Mouse (Mus musculus): ENCODE data around the gene Nsd1. TPM values are rescaled to one million over a fixed set of nuclear protein-coding genes. Genes with fewer than 3 reads are reported as not detected.

The Nsd1 gene
- polyA plus RNA-seq, 1 experiment = 9.5 TPM

DNA sequence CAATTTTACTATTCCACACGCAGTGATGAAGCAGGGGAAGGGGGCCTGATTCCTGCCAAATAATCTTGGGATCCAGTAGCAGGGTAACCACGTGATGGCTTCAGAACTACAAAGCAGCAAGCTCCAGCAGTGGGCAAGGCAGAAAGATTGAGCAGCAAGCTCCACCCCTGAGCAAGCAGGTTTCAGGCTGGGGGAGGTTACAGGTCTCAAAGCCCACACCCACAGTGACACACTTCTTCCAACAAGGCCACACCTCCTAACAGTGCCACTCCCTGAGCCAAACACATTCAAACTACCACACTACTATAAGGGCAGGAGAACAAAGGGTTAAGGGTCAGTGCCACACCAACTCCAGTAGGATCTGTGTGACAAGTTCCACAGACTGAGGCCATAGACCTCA, 129.7 kb downstream of the Nsd1 start:
- H3K4me1 ChIP-seq (ENCODE audit: control insufficient read depth, insufficient read depth, low read length) = no peaks in the 10 kb centered on the region
- no peak overlapping the region for H3K4me3 ChIP-seq (ENCODE audit: control insufficient read depth, low read depth, low read length)
- TF ChIP-seq CTCF (IDR thresholded peaks at IDR 0.05; ENCODE audit: control insufficient read depth, insufficient read depth, insufficient replicate concordance, low read depth, low read length) (no peak), POLR2A (IDR thresholded peaks at IDR 0.05; ENCODE audit: control insufficient read depth, low read depth, low read length) (no peak)
- no peaks in the 10 kb centered on the region for H3K27me3 ChIP-seq (ENCODE audit: control insufficient read depth, insufficient read depth, low read length)
- no peak overlapping the region for H3K27ac ChIP-seq (ENCODE audit: control insufficient read depth, insufficient read depth, low read depth, low read length)
- H3K36me3 ChIP-seq (ENCODE audit: control insufficient read depth, insufficient read depth, low read length) = no peaks in the 10 kb centered on the region

DNA sequence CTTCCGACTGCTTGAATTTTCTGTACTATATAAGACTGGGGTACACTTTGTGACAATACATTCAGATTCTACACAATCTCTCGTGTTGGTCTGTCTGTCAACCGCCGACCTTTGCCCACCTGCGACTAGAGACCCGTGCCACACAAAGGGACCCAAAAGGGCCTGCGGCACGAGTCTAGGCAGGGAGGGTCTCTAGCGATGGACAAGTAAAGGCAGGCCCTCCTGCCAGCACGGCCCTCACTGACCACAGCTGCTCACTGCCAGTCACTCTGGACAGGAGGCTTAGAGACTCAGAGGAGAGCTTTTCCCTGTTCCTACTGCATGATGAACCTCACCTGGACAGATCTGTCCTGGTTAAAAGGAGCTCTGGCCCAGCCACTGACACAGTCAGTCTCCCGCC, 132.9 kb downstream of the Nsd1 start:
- TF ChIP-seq POLR2A (IDR thresholded peaks at IDR 0.05; ENCODE audit: control insufficient read depth, low read depth, low read length) (no peak), CTCF (IDR thresholded peaks at IDR 0.05; ENCODE audit: control insufficient read depth, insufficient read depth, insufficient replicate concordance, low read depth, low read length) (no peak)
- Histone ChIP-seq H3K4me1 (ENCODE audit: control insufficient read depth, insufficient read depth, low read length) (no peaks in the 10 kb centered on the region), H3K27ac (ENCODE audit: control insufficient read depth, insufficient read depth, low read depth, low read length) (no peak overlapping the region), H3K27me3 (ENCODE audit: control insufficient read depth, insufficient read depth, low read length) (no peaks in the 10 kb centered on the region), H3K36me3 (ENCODE audit: control insufficient read depth, insufficient read depth, low read length) (no peaks in the 10 kb centered on the region), H3K4me3 (ENCODE audit: control insufficient read depth, low read depth, low read length) (no peak overlapping the region)

DNA sequence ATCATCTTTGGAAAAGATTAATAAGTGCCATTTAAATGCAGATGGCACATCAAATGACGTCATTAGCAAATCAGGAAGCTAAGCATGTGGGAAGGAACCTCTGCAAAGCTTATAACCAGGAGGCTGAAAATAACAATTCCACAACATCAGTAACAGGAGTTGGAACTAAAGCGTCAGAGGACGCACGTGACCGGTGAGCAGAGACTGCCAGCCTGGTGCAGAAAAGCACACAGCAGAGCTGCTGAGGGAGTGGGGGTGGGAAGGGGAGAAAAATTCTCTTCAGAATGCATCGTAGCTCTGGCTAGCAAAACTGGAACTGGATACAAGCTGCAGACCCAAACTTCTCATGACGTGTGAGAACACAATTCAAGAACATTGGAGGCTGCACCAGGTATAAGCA, 134.7 kb downstream of the Nsd1 start:
- Histone ChIP-seq H3K4me1 (ENCODE audit: control insufficient read depth, insufficient read depth, low read length) (no peaks in the 10 kb centered on the region), H3K36me3 (ENCODE audit: control insufficient read depth, insufficient read depth, low read length) (peaks cover 2% of the 10 kb centered on the region), H3K27ac (ENCODE audit: control insufficient read depth, insufficient read depth, low read depth, low read length) (no peak overlapping the region), H3K27me3 (ENCODE audit: control insufficient read depth, insufficient read depth, low read length) (no peaks in the 10 kb centered on the region), H3K4me3 (ENCODE audit: control insufficient read depth, low read depth, low read length) (no peak overlapping the region)
- TF ChIP-seq POLR2A (IDR thresholded peaks at IDR 0.05; ENCODE audit: control insufficient read depth, low read depth, low read length) (no peak), CTCF (IDR thresholded peaks at IDR 0.05; ENCODE audit: control insufficient read depth, insufficient read depth, insufficient replicate concordance, low read depth, low read length) (no peak)

DNA sequence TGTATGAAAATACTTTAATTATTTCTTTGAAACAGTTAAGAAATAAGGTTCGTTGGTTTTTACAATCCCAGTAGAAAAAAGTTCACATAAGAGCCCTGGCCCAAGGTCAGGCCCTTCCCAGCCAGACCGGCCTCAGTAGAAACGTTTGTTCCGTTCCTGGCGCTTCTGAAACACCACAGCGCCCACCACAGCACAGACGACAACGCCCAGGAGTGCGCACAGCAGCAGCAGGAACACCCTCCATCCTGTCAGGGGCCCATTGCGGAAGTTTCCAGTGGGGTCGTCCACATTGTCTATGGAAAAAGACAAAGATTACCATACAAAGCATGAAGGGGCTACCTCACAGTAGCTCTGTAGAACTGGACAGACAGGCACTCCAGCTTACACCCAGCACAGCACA, 137.2 kb downstream of the Nsd1 start:
- no peak overlapping the region for H3K27ac ChIP-seq (ENCODE audit: control insufficient read depth, insufficient read depth, low read depth, low read length)
- no peaks in the 10 kb centered on the region for H3K27me3 ChIP-seq (ENCODE audit: control insufficient read depth, insufficient read depth, low read length)
- H3K36me3 ChIP-seq (ENCODE audit: control insufficient read depth, insufficient read depth, low read length) = peaks cover 5% of the 10 kb centered on the region
- TF ChIP-seq CTCF (IDR thresholded peaks at IDR 0.05; ENCODE audit: control insufficient read depth, insufficient read depth, insufficient replicate concordance, low read depth, low read length) (no peak), POLR2A (IDR thresholded peaks at IDR 0.05; ENCODE audit: control insufficient read depth, low read depth, low read length) (no peak)
- H3K4me1 ChIP-seq (ENCODE audit: control insufficient read depth, insufficient read depth, low read length) = no peaks in the 10 kb centered on the region
- H3K4me3 ChIP-seq (ENCODE audit: control insufficient read depth, low read depth, low read length) = no peak overlapping the region

DNA sequence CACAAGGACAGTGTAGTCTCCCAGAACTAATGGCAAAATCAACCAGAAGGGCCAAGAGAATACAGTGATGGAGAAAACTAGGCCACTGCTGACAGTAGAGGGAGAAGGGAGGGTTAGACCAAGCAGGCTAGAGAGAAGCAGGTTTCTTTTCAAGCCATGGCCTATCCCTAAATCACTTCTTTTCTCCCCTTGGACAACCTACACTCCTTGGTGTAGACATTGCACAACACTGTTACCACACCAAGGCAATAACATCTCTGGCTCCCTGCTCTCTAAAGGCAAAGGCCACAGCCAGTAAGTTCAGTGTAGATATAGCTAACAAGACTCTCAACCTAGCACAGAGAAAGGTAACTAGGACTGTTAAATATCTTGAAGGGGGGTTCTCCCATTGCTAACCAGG, 151.6 kb downstream of the Nsd1 start:
- H3K4me3 ChIP-seq (ENCODE audit: control insufficient read depth, low read depth, low read length) = no peak overlapping the region
- TF ChIP-seq POLR2A (IDR thresholded peaks at IDR 0.05; ENCODE audit: control insufficient read depth, low read depth, low read length) (no peak), CTCF (IDR thresholded peaks at IDR 0.05; ENCODE audit: control insufficient read depth, insufficient read depth, insufficient replicate concordance, low read depth, low read length) (no peak)
- no peaks in the 10 kb centered on the region for H3K27me3 ChIP-seq (ENCODE audit: control insufficient read depth, insufficient read depth, low read length)
- no peak overlapping the region for H3K27ac ChIP-seq (ENCODE audit: control insufficient read depth, insufficient read depth, low read depth, low read length)
- H3K36me3 ChIP-seq (ENCODE audit: control insufficient read depth, insufficient read depth, low read length) = peaks cover 2% of the 10 kb centered on the region; the same call in 1 of the 2 replicates
- H3K4me1 ChIP-seq (ENCODE audit: control insufficient read depth, insufficient read depth, low read length) = peaks cover 6% of the 10 kb centered on the region

DNA sequence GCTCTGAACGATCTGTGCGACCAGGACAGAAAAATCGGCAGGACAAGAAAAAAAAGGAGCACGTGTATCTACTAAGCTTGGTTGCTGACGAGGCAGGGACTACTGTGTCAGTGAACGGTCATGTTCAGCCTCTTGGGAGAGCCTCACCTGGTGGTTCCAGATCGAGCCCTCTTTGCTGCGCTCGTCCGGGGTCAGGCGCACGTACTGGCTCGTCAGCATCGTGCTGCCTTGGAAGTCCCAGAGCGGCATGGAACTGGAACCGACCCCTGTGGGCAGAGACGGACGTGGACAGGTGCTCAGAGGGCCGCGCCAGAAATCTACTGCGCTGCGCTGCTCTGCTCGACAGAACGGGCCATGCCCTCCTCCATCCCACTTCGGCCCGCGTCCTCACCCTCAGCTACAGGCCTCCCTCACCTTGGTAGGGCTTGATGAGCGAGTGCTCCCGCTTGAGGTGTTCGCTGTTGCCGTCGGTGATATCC, 152.4 kb downstream of the Nsd1 start:
- TF ChIP-seq CTCF (IDR thresholded peaks at IDR 0.05; ENCODE audit: control insufficient read depth, insufficient read depth, insufficient replicate concordance, low read depth, low read length) (no peak), POLR2A (IDR thresholded peaks at IDR 0.05; ENCODE audit: control insufficient read depth, low read depth, low read length) (no peak; the same call in 1 of the 2 replicates)
- Histone ChIP-seq H3K4me1 (ENCODE audit: control insufficient read depth, insufficient read depth, low read length) (peaks cover 6% of the 10 kb centered on the region), H3K27ac (ENCODE audit: control insufficient read depth, insufficient read depth, low read depth, low read length) (peak overlapping the region; percentile 98), H3K36me3 (ENCODE audit: control insufficient read depth, insufficient read depth, low read length) (peaks cover 2% of the 10 kb centered on the region; the same call in 1 of the 2 replicates), H3K4me3 (ENCODE audit: control insufficient read depth, low read depth, low read length) (peak overlapping the region; percentile 98), H3K27me3 (ENCODE audit: control insufficient read depth, insufficient read depth, low read length) (no peaks in the 10 kb centered on the region)

DNA sequence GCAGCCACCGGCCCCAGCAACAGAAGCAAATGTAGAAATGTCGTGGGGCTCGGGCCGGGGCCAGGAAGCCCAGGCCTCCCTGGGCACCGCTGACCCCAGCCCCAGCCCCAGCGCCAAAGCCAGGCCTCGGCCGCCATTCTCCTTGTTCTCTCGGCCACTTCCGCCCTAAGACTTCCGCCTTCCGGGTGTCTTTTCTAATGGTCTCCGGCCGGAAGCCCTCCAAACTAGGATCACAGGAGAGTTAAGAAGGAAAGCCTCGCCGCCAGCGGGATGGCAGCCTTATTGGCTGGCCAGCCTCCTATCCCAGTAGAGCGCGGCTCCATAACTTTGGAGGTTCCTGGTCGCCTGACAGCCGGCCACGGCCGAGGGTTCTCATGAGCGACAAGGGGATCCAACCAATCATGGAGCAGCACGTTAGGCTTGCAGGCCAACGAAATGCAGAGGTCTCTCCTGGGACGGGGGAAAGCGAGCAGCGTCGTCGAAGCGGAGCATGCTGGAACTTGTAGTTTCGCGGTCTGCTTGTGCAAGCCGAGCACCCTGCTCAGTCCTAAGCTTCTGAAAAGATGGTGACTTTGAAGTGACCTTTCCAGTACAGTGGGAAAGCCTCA, 153.0 kb downstream of the Nsd1 start, which contains the start of gene Lman2:
TSS of gene Lman2 (minus strand) at position 331 of the 608 bp plus-strand sequence.
- H3K36me3 ChIP-seq (ENCODE audit: control insufficient read depth, insufficient read depth, low read length) = peaks cover 2% of the 10 kb centered on the region; the same call in 1 of the 2 replicates
- peak within 1 kb of the TSS; percentile 98 for H3K27ac ChIP-seq (ENCODE audit: control insufficient read depth, insufficient read depth, low read depth, low read length)
- H3K4me3 ChIP-seq (ENCODE audit: control insufficient read depth, low read depth, low read length) = peak within 1 kb of the TSS; percentile 98
- no peaks in the 10 kb centered on the region for H3K27me3 ChIP-seq (ENCODE audit: control insufficient read depth, insufficient read depth, low read length)
- H3K4me1 ChIP-seq (ENCODE audit: control insufficient read depth, insufficient read depth, low read length) = peaks cover 6% of the 10 kb centered on the region
- TF ChIP-seq POLR2A (IDR thresholded peaks at IDR 0.05; ENCODE audit: control insufficient read depth, low read depth, low read length) (peak; percentile 51), CTCF (IDR thresholded peaks at IDR 0.05; ENCODE audit: control insufficient read depth, insufficient read depth, insufficient replicate concordance, low read depth, low read length) (no peak)

Other genes with a start within 250 kb of the Nsd1 start
- gene Hk3, start 188.4 kb upstream of the Nsd1 start, polyA plus RNA-seq (2012; rRNA removed) = 0.77 and 1.2 TPM in 2 replicates
- 6.4 and 8.3 TPM in 2 replicates for gene Uimc1, start 109.5 kb upstream of the Nsd1 start, polyA plus RNA-seq (2012; rRNA removed)
- gene Zfp346, start 104.5 kb upstream of the Nsd1 start, polyA plus RNA-seq (2012; rRNA removed) = 27.4 and 28.4 TPM in 2 replicates
- not detected in 2 replicates for gene Gm17617, start 76.2 kb upstream of the Nsd1 start, polyA plus RNA-seq (2012; rRNA removed)
- 2.9 and 3.0 TPM in 2 replicates for gene Fgfr4, start 57.1 kb upstream of the Nsd1 start, polyA plus RNA-seq (2012; rRNA removed)
- 32.7 and 40.0 TPM in 2 replicates for gene Prelid1, start 110.7 kb downstream of the Nsd1 start, polyA plus RNA-seq (2012; rRNA removed)
- 33.4 and 37.0 TPM in 2 replicates for gene Rab24, start 112.2 kb downstream of the Nsd1 start, polyA plus RNA-seq (2012; rRNA removed)
- gene Mxd3, start 120.0 kb downstream of the Nsd1 start, polyA plus RNA-seq (2012; rRNA removed) = 2.3 and 2.4 TPM in 2 replicates
- gene Lman2, start 153.0 kb downstream of the Nsd1 start, polyA plus RNA-seq (2012; rRNA removed) = 43.7 and 44.8 TPM in 2 replicates
- 0.10 and 0.14 TPM in 2 replicates for gene Rgs14, start 159.9 kb downstream of the Nsd1 start, polyA plus RNA-seq (2012; rRNA removed)
- gene Slc34a1, start 188.4 kb downstream of the Nsd1 start, polyA plus RNA-seq (2012; rRNA removed) = 0.16 and 0.22 TPM in 2 replicates
- gene Pfn3, start 205.4 kb downstream of the Nsd1 start, polyA plus RNA-seq (2012; rRNA removed) = 279 and 352 TPM in 2 replicates
- gene F12, start 217.0 kb downstream of the Nsd1 start, polyA plus RNA-seq (2012; rRNA removed) = 3.0 and 3.4 TPM in 2 replicates
- gene Grk6, start 235.3 kb downstream of the Nsd1 start, polyA plus RNA-seq (2012; rRNA removed) = 7.8 and 8.4 TPM in 2 replicates